Mouse (Mus musculus): ENCODE measurements around the gene Mrps36.

- TF ChIP-seq POLR2A (IDR thresholded peaks at IDR 0.05; ENCODE audit: insufficient read depth, low read depth, low read length) (peak; percentile 83), EP300 (IDR thresholded peaks at IDR 0.05; ENCODE audit: insufficient read depth, low read depth, low read length) (peak; percentile 26; the same call in 1 of the 2 replicates)
These were observed at the start of gene Mrps36 for GRCm38 (mm10) chr13:100744036-100744744.
